Mouse (Mus musculus): Measurements from ENCODE around the gene Cbx7. TPM values are rescaled to one million over a fixed set of nuclear protein-coding genes. Genes with fewer than 3 reads are reported as not detected.

The Cbx7 gene
- polyA plus RNA-seq, 1 experiment: 41.3 TPM

DNA sequence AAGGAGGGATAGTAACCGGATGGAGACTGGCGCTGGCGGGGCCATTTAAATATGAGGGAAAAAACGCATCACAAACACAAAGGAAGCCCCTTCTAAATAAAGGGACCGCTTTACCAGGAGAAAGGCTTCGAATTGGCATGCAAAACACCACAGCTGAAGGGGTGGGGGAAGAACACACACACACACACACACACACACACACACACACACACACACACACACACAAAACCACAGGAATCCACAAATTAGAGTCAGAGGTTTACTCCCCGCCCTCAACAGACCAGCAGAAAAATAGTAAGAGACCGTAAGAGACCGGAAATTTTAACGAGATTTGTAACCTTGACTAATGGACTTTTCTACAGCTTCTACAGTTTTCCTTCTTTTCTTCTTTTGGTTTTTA lies 36.1 kb downstream of the Cbx7 start:
- WGBS: 31% methylated on average over 10 of the region's 10 CpGs
- Histone ChIP-seq H3K27ac (ENCODE audit: insufficient read depth, low read depth, low read length) (no peak overlapping the region), H3K27me3 (replicated peaks; ENCODE audit: control insufficient read depth, insufficient read depth, low read length) (no peaks in the 10 kb centered on the region), H3K36me3 (ENCODE audit: control insufficient read depth, insufficient read depth, low read length) (no peaks in the 10 kb centered on the region), H3K4me3 (ENCODE audit: insufficient read depth, low read depth, low read length) (no peak overlapping the region), H3K4me1 (ENCODE audit: control insufficient read depth, insufficient read depth, low read length) (peaks cover 2% of the 10 kb centered on the region; the same call in 1 of the 2 replicates)
- no peak for DNase-seq
- no peak for TF ChIP-seq CTCF (conservative IDR thresholded peaks at IDR 0.05; ENCODE audit: insufficient read depth, insufficient read length, low read depth, low read length)
- no peak for TF ChIP-seq POLR2A (IDR thresholded peaks at IDR 0.05; ENCODE audit: low read depth, low read length)

DNA sequence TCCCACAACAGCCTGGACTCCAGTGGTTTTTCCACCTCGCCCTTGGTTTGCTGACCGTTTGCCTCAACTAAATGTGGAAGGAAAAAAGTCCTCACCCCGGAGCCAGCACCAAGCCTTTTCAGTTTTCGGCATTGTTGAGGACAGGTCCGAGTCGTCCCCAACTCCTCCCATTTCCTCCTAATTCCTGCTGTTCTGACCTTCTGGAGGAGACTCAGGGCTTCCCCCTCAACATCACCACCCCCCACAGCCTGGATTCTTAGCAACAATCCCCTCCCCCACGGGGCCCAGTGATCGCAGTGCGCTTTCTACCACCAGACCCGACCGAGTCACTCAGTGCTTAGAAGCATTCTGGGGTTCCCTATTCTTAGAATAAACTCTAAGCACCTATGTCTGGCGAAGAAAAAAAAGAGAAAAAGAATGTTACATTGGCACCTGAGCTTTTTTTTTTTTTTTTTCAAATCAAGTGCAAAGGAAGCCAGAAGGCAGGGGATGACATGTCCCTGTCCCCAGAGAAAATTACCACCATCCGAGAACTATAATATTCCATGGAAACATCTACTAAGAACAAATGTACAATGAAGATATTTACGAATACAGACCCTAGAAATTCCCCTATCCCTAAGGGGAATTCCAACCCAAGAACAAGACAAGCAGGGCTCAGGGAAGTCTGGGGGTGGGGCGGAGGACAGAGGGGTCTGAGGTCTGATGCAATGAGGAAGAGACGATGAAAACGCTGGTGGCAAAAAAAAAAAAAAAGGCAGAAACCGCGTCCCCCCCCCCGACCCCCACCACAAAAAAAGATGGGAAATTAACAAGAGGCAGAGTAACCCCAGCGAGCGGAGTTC lies 37.0 kb downstream of the Cbx7 start:
- Histone ChIP-seq H3K27me3 (replicated peaks; ENCODE audit: control insufficient read depth, insufficient read depth, low read length) (no peaks in the 10 kb centered on the region), H3K27ac (ENCODE audit: insufficient read depth, low read depth, low read length) (no peak overlapping the region), H3K36me3 (ENCODE audit: control insufficient read depth, insufficient read depth, low read length) (no peaks in the 10 kb centered on the region), H3K4me1 (ENCODE audit: control insufficient read depth, insufficient read depth, low read length) (peaks cover 2% of the 10 kb centered on the region; the same call in 1 of the 2 replicates), H3K4me3 (ENCODE audit: insufficient read depth, low read depth, low read length) (no peak overlapping the region)
- DNase-seq: no peak
- WGBS: 11% methylated on average over 22 of the region's 22 CpGs
- TF ChIP-seq CTCF (conservative IDR thresholded peaks at IDR 0.05; ENCODE audit: insufficient read depth, insufficient read length, low read depth, low read length) (no peak), POLR2A (IDR thresholded peaks at IDR 0.05; ENCODE audit: low read depth, low read length) (no peak)

DNA sequence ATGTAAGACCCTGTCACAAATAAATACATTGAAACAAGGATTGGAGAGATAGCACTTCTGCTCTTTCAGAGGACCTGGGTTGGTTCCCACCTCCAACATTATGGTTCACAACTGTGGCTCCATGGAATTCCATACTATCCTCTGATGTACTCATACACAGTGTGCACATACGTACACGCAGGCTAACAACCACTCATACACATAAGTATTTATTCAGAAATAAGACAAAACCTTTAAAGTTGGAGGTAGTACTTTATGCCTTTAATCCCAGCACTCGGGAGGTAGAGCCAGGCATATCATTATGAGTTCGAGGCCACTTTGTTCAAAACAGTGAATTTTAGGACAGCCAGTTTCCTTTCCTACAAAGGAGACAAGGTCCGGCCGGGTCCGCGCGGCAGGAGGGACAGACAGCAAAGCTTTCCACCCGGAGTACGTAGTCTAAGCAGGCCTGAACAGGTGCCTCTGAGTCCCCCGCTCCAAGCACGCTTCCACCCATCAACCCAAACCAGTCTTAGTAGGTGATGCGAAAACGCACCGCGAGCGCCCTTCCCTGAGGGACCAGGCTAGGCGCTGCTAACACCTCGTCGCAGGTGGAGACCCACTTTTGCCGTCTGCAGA lies 37.8 kb downstream of the Cbx7 start:
- TF ChIP-seq POLR2A (IDR thresholded peaks at IDR 0.05; ENCODE audit: low read depth, low read length) (no peak), CTCF (conservative IDR thresholded peaks at IDR 0.05; ENCODE audit: insufficient read depth, insufficient read length, low read depth, low read length) (no peak)

DNA sequence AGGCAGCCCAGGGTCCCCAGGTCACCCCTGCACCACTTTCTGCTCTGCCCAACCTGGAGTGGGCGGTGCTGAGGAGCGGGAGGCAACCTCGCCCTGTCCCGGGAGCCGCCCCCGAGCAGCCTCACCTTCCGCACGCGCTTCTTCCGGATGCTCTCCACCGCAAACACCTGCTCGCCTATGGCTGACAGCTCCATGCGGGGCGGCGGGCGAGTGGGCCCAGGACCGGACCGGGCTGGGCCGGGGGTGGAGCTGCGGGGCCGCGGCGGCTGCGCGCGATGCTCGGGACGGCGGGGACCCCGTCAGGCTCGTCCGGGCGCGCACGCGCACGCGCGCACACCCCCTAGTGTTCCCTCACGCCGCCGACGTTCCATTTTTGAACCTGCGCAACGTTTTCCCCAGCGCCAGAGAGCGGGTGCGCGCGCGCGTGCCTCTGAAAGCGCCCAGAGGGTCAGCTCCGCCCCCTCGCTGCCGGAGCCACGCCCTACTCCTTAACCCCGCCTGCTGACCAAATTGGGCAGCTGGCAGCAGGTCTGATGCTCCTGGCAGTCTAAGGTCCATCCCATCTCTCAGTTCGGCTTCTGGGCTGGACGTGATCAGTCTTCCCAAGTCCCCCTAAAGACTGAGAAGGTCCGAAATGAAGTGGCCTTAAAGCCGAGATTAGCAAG lies 38.5 kb downstream of the Cbx7 start:
- peaks cover 9% of the 10 kb centered on the region; the same call in 1 of the 2 replicates for H3K4me1 ChIP-seq (ENCODE audit: control insufficient read depth, insufficient read depth, low read length)
- H3K27me3 ChIP-seq (replicated peaks; ENCODE audit: control insufficient read depth, insufficient read depth, low read length): no peaks in the 10 kb centered on the region
- under 1% methylated on average over 62 of the region's 62 CpGs for WGBS
- H3K36me3 ChIP-seq (ENCODE audit: control insufficient read depth, insufficient read depth, low read length): no peaks in the 10 kb centered on the region
- H3K4me3 ChIP-seq (ENCODE audit: insufficient read depth, low read depth, low read length): peak overlapping the region; percentile 85
- TF ChIP-seq CTCF (conservative IDR thresholded peaks at IDR 0.05; ENCODE audit: insufficient read depth, insufficient read length, low read depth, low read length) (0 out of 2 replicates have a peak, but pooled peaks have one; percentile 13), POLR2A (IDR thresholded peaks at IDR 0.05; ENCODE audit: low read depth, low read length) (peak; percentile 4)
- H3K27ac ChIP-seq (ENCODE audit: insufficient read depth, low read depth, low read length): peak overlapping the region; percentile 40
- DNase-seq: peak; percentile 97

More for the DNA sequence above, 37.8 kb downstream of the Cbx7 start:
- no peaks in the 10 kb centered on the region for H3K27me3 ChIP-seq (replicated peaks; ENCODE audit: control insufficient read depth, insufficient read depth, low read length)
- 0 out of 2 replicates have a peak overlapping the region, but pooled peaks have one; percentile 19 for H3K27ac ChIP-seq (ENCODE audit: insufficient read depth, low read depth, low read length)
- 21% methylated on average over 22 of the region's 22 CpGs for WGBS
- DNase-seq: no peak
- H3K4me3 ChIP-seq (ENCODE audit: insufficient read depth, low read depth, low read length): peak overlapping the region; percentile 85
- H3K4me1 ChIP-seq (ENCODE audit: control insufficient read depth, insufficient read depth, low read length): peaks cover 5% of the 10 kb centered on the region; the same call in 1 of the 2 replicates
- H3K36me3 ChIP-seq (ENCODE audit: control insufficient read depth, insufficient read depth, low read length): no peaks in the 10 kb centered on the region

DNA sequence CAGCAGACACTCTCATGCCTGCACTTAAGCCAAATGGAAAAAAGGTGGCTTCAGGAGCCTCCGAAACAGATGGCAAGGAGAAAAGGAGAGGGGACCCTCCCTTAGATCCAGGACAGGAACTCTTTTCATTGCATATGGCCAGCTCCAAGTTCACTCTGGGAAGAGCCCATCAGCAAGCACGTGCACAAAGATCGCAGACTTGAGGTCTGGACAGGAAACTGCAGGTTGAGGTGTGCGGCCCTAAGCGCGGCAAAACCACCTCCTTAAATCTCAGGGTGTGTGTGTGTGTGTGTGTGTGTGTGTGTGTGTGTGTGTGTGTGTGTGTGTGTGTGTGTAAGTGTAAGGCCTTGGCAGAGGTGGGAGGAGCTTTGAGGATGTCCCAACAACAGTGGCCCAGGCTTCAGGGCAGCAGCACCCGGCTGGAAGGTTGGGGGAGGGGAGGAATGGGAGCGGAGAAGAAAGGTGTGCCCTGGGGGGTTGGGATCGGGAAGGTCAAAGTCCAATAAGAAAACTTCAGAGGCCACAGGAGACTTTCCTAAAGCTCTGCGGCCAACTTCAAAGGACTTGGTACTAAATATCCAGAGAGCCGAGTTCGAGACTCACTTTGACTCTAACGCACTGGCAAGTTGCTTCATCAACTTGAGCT lies 39.3 kb downstream of the Cbx7 start:
- H3K27me3 ChIP-seq (replicated peaks; ENCODE audit: control insufficient read depth, insufficient read depth, low read length): no peaks in the 10 kb centered on the region
- peaks cover 11% of the 10 kb centered on the region; the same call in 1 of the 2 replicates for H3K4me1 ChIP-seq (ENCODE audit: control insufficient read depth, insufficient read depth, low read length)
- DNase-seq: peak; percentile 75
- no peak for TF ChIP-seq CTCF (conservative IDR thresholded peaks at IDR 0.05; ENCODE audit: insufficient read depth, insufficient read length, low read depth, low read length)
- TF ChIP-seq POLR2A (IDR thresholded peaks at IDR 0.05; ENCODE audit: low read depth, low read length): no peak
- peak overlapping the region; percentile 40 for H3K27ac ChIP-seq (ENCODE audit: insufficient read depth, low read depth, low read length)
- WGBS: 40% methylated on average over 13 of the region's 13 CpGs
- no peaks in the 10 kb centered on the region for H3K36me3 ChIP-seq (ENCODE audit: control insufficient read depth, insufficient read depth, low read length)
- peak overlapping the region; percentile 85 for H3K4me3 ChIP-seq (ENCODE audit: insufficient read depth, low read depth, low read length)

DNA sequence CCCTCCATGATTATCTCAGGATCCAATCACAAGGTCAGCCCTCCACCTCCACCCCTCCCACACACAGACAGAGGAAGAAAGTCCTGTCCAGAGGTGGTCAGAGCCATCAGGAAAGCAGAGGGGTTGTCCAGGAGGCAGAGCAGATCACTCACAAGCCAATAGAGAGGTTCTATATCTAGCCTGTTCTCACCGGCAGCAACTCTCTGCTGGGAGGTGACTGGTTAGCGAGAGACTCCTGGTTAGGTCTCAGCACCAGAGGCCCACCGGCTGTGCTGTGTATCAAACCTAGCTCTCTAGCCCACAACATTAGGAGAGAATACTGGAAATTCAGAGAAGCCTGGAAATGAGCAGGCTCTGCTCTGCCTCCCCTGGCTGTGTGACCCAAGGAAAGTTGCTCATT lies 41.2 kb downstream of the Cbx7 start:
- TF ChIP-seq CTCF (conservative IDR thresholded peaks at IDR 0.05; ENCODE audit: insufficient read depth, insufficient read length, low read depth, low read length) (no peak), POLR2A (IDR thresholded peaks at IDR 0.05; ENCODE audit: low read depth, low read length) (no peak)
- Histone ChIP-seq H3K36me3 (ENCODE audit: control insufficient read depth, insufficient read depth, low read length) (no peaks in the 10 kb centered on the region), H3K27me3 (replicated peaks; ENCODE audit: control insufficient read depth, insufficient read depth, low read length) (no peaks in the 10 kb centered on the region), H3K4me1 (ENCODE audit: control insufficient read depth, insufficient read depth, low read length) (peaks cover 11% of the 10 kb centered on the region; the same call in 1 of the 2 replicates), H3K27ac (ENCODE audit: insufficient read depth, low read depth, low read length) (no peak overlapping the region), H3K4me3 (ENCODE audit: insufficient read depth, low read depth, low read length) (no peak overlapping the region)
- DNase-seq: no peak
- 90% methylated on average over 3 of the region's 3 CpGs for WGBS

All from kidney, adult 2 months (tissue).